Mouse (Mus musculus) ES-E14 (cell line): Measurements from ENCODE around the gene Ptprk.
A peak's percentile ranks its signal among the peaks of the same experiment; 100 is the strongest.

ENCODE experiments used
- HCFC1 ChIP-seq: IDR thresholded peaks from 2 replicates; pipeline ENCODE4 v1.6.1; 2012; ENCODE audit warnings: low read length, inconsistent platforms, borderline replicate concordance; ENCODE audit not compliant: insufficient read depth
- MAFK ChIP-seq: IDR thresholded peaks from 2 replicates; pipeline ENCODE4 v1.6.1; 2014; ENCODE audit warnings: mild to moderate bottlenecking, low read depth, low read length, inconsistent platforms; ENCODE audit not compliant: insufficient read depth
- ZC3H11A ChIP-seq: IDR thresholded peaks from 2 replicates; pipeline ENCODE4 v1.6.1; 2012; ENCODE audit warnings: low read depth, mild to moderate bottlenecking, inconsistent platforms, low read length, borderline replicate concordance
- ZNF384 ChIP-seq: IDR thresholded peaks from 2 replicates; pipeline ENCODE4 v1.6.1; 2012; ENCODE audit warnings: low read depth, low read length, inconsistent platforms

- TF ChIP-seq MAFK (0 out of 2 replicates have a peak, but pooled peaks have one; percentile 31), HCFC1 (no peak), ZC3H11A (no peak), ZNF384 (no peak)
Measured at GRCm38 (mm10) chr10:28564110-28564674, 489.6 kb downstream of the Ptprk start.
